Mouse (Mus musculus): ENCODE results near the gene Nek7.
A peak's percentile ranks its signal among the peaks of the same experiment; 100 is the strongest.

The Nek7 gene

DNA sequence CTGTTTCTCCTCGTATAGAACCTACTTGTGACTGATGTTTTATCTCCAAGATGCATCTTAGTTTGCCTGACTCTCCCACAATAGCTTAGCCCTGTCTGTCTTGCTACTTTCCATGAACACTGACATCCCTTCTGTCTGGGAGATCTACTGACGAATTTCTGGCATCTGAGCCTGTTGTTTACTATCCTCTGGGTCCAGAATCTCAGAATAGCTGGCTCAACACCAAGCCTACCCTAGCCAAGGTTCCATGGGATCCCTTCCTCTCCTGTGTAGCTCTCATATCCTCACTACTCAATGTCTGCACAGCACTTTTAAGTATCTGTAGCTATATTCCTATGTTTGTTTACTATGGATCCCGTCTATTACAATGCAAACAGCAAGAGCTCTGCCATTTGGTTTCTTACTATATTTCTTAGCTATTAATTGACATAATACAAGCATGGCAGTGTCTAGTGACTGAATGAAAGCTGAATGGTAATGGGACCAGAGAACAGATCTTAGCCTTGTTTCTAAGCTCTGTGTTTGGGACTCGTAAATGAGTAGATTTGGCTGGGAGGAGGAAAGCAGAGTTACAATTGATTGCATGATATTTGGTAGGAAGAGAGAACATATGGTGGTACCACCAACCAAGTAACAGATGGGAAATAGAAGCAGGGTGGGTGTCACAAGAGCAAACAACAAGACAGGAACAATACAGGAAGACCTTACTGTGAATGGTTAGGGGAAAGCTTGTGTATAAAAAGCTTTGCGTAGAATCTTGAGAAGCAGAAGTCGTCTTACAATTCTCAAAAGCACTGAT is 51.3 kb downstream of the Nek7 start:
- no peak for DNase-seq

DNA sequence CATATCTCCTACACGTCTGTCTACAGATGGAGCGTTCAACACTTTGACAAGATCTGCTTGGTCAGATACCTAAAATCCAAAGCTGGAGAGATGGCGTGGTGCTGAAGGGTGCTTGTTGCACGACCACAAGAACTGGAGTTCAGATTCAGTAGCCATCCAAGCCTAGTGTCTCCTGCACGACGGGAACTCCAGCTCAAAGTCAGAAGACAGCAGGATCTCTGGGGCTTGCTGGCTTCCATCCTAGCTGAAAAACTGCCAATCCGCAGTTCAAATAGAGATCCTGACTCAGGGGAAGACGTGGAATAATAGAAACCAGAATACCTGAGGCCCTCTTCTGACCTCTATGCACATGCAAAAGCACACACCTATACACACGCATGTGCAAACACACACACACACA is 52.0 kb downstream of the Nek7 start:
- no peak for DNase-seq

DNA sequence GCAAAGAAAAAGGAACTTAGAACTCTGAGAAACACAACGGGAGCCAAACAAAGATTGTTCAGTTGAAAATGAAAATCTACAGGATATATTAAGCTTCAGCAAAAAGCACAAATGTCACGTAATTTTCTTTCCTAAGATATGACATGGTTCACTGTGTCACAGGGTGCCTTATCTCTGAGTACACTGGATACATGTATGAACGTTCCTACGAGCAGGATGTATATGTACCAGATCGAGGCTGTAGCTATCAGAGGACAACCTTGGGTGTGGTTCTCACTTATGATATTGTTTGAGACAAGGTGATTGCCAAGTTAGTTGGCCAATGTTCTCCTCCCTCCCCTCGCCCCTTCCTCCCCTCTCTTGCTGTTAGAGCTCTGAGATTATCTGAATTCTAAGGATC is 55.3 kb downstream of the Nek7 start:
- no peak for DNase-seq

DNA sequence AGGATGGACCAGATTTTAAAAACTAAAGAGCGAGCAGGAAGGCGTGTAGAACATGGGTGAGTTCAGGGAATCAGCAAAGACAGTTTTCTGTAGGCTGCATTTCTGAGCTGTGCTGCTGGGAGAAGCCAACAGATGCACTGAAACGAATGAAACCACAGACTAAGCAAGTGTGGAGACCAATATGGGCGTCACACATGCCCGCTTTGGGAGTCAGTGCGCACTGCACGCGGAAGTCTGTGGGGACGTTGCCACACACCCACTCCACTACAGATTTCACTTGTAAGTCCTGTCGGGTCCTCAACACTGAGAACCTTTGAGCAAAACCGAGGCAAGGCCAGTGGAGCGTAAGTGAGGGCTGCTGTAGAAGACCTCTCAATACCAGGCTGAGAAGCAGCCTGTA is 59.2 kb downstream of the Nek7 start:
- no peak for DNase-seq

DNA sequence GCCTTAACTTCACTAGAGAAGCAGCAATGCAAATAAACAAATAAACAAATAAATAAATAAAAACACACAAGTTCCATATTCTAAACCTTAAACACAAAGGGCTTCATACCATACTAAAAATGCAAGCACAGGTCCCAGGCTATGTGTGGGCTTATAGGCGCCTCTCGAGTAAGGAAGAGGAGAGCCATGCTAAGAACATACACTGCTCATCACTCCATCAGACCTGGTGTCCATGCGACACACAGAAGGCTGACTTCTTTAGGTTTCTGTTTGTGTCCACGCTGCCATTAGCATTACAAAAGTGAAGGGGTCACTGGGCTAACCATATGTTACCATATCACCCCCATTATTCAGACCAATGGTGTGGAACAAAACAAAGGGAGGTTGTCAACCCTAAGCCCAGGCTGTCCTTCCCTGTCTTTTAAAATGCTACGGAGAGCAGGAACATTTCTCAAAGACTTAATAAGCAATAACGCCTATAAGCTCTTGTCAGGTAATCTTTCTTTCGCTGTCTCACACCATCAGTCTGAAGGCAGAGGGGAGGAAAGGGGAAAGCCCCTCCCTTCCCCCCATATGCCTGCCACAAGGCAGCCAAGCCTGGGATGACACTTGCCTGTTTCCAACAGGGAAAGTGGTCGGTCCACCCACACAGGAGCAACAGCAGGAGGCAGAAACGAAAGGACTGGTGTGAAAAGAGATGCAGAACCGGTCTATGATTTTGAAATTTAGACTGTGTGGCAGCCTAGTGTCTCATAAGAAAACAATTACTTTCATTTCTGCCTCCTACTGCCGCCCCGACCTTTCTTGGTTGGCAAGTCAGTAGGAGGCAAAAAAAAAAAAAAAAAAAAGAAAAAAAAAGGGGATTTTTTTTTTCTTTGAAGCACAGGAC is 60.5 kb downstream of the Nek7 start:
- peak; percentile 53 for DNase-seq

DNA sequence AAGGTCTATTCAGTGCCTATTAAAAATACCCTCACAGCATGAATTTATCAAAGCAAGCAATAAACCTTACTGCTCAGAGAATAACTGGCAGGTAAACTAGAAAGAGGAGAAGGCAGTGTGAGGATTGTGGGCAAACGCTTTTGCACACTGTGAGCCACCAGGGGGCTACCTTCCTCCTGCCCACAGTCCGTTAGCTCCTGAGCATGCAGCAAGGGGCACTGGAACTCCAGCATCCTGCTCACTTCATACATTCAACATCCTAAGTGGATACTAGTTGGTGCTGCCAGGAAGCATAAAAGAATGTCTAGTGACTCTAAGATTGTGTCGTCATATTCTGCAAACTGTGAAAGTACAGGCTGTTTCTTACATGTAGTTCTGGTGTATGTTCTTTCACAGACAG is 61.6 kb downstream of the Nek7 start:
- DNase-seq, result peak; percentile 25

DNA sequence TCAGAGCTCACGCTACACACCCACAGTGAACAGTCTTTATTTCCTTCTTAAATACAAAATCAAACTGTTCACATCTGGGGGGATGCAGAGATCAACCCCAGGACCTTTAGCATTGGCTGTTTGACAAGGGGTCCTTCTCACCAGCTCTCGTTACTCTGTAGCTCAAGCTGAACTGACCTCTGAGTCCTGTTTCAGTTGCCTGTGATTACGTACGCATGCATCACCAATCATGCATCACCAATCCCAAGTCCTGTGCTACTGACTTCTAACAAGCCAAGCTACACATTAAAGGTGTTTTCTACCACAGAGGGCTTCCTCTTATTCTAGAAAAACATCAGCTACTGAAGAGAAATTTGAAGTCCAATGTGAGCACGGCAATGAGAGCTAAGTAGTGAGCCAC is 65.0 kb downstream of the Nek7 start:
- DNase-seq, result no peak

DNA sequence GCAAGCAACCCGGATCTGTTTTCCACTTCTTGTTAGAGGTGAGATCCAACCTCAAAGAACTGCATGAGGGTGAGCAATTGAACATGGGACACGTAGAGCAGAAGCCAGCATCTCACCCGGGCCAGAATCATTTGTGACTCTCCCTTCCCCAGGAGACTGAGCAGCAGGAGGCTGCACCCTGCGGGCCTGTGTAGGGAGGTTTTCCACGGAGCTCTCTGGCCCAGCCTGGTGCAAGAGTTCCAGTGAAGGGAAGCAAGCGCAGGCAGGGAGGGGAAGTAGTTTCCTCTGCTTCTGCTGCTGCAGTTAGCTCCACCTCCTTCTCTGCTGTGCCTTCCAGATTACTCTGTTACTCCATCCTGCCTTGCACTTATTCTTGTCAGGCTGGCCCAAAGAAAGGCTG is 69.8 kb downstream of the Nek7 start:
- no peak for DNase-seq

DNA sequence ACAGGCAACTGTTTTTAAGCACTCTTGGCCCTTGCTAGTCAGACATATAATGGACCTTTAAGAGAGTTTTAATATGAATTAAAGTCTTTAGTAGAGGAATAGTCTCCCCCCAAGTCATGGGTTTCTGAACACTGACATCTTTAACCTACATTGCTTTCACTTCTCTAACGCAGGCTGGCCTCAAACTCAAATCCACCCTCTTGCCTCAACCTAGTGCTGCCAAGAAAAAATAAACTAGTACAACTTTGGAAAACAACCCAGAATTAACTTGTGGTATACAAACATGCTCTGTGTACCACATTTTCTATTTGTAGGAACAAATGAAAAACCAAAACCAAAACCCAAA is 77.8 kb downstream of the Nek7 start:
- no peak for DNase-seq

DNA sequence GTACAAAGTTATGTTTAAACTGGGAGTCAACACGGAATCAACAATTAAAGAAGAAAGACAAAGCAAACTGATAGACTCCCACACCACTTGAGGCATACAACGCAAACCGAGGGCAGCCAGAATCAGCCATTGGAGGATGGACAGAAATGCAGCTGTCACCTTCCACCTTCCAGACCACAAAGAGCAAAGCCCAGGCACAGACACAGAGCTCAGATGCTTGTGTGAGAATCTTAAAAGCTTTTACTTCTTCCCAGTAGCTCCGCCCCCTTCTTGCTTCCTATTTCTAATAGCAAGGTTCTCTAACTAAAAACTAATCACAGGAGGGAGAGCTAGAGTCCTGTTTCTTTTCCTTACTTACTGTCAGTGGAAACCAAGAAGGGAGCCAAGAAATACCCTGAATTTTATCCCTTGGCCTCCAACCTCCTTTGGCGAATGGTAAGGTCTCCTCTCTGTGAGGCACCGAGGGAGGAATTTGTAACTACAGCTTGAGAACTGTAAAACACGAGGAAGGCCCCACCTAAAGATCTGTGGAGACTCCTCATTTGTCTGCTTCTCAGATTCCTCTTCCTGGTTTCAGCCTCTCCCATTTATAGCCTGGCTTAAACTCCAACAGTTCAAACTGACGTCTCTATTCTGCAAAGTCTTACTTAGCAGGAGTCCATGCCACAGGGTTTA is 78.3 kb downstream of the Nek7 start:
- no peak for DNase-seq

DNA sequence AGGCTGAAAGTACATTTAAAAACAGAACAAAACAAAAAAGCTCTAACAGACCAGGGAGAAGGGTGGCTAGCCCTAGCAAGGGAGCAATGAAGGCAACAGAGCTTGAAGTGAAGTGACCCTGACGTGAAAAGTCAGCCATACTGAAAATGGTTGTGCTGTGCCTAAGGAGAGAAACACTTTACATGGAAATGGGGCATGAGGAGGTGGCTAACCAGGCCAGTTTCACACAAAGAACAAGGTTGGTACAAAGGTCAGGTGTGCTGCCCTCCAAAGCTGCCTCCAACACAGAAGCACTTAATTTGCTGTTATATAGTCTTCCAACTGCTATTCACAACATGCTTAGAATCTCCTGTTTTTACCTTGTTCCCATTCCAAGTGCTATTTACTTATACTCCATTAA is 80.2 kb downstream of the Nek7 start:
- no peak for DNase-seq

DNA sequence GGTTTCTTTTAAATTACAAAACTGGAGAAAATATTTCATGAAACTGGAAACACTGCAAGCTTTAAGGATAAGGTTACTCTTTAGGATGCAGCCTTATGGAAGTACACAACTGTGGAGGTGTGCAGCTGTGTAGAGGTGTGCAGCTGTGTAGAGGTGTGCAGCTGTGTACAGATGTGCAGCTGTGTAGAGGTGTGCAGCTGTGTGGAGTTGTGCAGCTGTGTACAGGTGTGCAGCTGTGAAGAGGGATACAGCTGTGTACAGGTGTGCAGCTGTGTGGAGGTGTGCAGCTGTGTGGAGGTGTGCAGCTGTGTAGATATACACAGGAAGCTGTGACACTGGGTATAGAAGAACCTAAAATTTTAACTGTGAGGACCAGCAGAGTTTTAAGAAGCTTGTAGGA is 81.7 kb downstream of the Nek7 start:
- no peak for DNase-seq

DNA sequence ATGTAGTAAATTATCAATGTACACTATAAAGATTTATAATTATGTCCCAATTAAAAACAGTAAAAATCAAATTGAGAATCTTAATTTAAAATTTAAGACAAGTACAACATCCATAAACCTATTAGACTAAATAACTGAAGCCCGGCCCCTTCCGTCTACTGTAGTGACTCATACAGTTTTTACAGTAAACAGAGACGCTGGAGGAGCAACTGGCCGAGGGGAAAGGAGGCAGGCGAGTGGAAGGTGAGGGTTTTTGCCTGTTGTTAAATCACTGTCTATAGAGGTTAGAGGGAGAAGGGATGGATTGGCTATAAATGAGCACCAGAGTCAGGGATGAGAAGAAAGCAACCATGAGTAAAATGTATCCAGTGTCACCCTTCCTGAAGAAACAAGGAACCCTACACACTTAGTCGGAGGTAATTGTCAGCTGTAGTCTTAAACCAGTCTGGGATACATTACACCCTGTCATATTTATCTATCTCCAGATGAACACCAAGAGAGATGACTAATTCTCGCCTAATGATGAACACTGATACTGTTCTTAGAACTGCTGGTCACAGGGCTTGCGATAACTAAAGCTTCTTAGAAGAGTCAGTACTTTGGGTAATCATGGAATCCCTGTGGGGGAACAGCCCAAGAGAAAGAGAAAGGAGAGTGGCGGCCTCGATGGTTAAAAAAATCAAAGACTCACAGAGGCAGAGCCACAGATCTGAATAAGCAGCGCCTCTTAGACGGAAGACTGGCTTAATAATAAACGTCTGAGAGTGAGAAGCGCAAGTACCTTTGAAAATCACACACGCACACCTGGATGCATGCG is 84.0 kb downstream of the Nek7 start:
- no peak for DNase-seq

DNA sequence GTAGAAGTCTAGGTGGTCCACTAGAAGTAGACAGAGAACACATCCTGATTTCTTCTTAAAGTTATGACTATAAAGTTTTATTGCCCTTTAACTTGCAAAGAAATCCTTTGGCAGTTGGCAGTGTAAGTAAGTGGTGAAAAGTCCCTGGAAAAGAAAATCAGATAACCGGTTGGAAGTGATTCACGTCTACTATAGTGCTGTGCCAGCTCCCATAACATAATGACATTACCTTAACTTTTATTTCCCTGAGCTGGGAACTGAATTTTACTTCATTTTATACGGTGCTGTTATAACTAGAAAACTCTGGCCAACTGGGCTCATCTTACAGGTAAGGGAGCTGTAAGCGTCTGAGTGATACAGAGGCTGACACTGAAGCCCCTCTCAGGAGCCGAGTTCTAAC is 89.3 kb downstream of the Nek7 start:
- DNase-seq, result no peak

DNA sequence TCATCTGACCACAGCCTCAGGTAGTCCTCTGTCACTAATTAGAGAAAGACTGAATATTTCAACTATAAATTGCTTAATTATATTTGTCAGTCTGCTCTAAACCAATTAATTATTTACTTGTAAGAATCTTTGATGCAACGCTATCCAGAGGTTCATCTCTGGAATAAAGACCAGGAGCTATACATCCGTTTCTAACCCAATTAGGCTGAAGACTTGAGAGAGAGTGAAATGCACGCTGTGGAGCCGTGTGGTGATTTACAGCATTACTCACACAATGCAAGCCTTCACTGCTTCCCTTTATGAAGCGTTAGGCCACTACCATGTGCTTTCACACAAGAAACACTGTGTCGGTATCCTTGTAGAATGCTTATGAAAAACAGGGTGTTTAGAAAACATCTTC is 96.0 kb downstream of the Nek7 start:
- DNase-seq, result no peak

DNA sequence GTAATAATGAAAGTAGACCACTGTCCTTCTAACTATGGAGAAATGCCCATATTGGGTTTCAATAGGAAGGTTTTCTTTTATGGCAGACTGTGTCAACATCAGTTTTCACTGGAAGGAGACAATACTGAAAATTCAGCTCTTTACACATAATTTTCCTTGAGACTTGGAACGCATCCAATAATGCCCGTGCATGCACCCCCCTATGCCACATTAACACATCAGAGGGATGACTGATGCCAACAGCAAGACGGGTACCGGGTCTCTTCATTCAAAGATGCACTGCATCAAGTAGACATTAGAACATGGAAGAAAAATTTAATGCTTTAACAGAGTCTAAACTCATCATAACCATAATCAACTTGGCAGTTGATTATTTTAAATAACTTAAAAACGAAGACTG is 101.7 kb downstream of the Nek7 start:
- no peak for DNase-seq

DNA sequence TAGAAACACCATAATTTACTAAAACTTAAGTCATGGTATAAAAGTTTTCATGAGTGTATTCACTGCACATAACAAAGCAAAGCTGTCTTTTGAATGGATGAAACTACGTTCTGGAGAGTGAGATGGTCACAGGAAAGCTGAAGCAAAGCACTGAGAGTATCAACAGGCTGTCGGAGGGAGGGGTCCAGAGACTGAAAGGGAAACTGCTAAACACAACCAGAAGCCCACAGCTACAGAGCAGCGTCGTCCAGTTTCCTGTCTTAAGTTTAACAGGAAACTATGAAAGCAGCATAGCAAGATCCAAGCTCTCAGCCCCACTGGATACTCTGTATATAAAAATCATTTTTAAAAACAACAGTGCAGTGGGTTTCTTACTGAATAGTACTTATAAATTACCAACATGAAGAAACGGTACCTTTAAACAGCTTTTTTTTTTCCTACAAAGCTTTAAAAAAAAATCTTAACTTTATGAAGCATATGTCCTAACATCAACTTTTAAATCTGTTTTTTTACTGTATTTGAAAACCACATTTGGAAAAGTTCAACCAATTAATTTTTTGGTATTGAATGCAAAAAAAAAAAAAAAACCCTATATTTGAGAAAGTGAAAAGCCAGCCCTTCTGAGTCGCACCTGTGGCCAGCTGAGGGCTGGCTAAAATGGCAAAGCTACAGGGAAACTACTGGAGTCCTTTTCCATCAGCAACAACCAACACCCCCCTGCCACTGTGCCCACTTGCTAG is 102.4 kb downstream of the Nek7 start:
- DNase-seq, result peak; percentile 37

DNA sequence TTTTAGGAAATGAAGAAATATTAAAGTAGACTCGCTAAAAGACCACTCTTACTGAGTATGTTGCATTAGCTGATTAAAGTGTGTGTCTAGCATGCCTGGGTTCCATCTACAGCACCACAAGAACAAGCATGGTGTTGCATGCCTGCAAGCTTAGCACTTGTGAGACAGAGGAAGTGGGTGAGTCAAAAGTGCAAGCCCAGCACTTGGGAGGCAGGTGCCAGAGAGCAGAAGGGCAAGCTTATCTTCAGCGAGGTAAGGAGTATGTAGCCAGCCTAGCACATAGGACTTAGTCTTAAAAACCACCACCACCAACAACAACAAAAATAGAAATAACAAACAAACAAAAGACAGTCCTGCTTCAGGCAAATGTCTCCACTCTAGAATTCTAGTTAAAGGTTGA is 103.0 kb downstream of the Nek7 start:
- no peak for DNase-seq

DNA sequence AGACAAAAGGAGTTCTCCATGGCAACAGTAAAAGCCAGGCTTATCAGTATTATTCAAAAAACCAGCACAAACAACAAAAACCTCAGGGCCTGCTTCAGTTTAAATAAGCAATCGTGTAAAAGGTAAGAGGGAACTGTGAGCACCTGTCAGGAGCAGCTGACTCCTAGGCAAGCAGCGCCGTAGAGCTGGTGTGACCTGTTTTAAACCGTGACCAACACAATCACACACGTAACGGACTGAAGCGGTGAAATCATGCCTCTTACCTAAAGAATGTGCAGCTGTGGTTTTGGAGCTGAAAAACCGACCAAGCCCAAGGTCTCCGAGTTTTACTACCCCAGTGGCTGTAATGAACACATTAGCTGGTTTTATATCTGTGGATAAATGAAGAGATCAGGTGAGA is 104.6 kb downstream of the Nek7 start:
- DNase-seq, result no peak

DNA sequence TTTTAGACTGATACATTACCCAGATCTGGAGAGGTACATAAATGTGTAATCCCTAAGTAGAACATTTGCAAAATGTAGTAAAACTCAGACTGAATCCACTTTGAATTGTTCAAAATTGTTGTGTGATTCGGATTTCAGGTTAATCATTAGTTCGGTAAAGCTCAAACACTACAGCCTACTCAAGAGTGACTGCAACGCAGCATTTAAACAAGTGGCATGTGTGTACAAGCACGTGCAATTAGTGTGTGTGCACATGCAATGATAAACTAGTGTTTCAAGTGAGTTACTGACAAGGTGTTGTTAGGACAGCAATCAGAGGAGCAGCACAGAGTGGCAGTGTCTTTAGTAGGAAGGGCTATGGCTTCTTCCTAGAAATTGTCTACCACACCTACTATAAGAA is 106.0 kb downstream of the Nek7 start:
- DNase-seq, result no peak

DNA sequence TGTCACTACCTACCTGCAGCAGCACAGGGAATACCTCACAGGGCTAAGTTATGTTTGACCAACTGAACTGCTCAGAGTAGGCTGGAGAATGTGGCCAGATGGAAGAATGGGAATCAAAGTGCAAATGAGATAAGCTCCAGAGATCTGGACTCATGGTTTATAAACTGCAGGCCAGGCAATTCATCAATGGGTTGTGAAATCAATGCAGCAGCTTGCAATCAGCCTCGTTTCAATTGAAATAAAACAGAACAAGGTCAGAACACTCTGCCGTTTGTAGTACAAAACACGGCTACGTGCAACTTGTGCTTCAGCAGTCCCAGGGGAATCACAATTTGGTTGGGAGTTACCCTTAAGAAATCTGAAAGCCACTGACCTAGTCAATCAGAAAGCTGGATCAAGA is 109.4 kb downstream of the Nek7 start:
- no peak for DNase-seq

DNA sequence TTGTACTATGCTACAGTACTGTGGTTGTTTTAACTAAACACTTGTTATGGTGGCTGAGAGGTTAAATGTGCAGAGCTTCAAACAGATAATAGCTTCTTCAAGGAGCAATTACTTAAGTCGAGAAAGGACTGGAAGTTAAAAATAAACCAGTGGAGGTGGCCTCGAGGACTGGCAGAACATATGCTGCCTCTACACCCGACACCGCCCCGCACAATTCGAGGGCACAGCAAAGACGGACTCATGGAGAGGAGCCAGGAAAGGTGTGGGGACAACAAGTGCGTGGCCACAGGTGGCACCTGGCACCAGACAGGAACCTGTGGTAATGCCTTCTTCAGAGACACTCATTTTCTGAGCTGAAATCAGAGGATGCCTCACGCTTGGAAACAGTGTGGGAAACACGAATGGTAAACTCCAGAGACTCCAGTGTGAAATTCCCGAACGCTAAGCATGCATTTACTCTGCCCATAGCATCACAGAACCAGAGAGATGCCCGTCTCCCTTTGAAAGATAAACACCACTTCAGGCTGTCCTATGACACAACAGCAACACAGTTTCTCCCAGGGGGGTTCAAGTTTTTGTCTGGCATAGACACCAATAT is 112.4 kb downstream of the Nek7 start:
- DNase-seq, result no peak

All from embryo, embryonic 11 days (tissue).